Mouse (Mus musculus): ENCODE measurements around the gene Specc1. TPM values are rescaled to one million over a fixed set of nuclear protein-coding genes. Genes with fewer than 3 reads are reported as not detected.

The Specc1 gene
- polyA plus RNA-seq, 1 experiment = 79.7 TPM

- 80% methylated on average over 7 of the region's 7 CpGs for WGBS
Observed at GRCm38 (mm10) chr11:62220756-62221510, 264.4 kb downstream of the Specc1 start.

GRCm38 (mm10) chr11:62223416-62223815, 266.9 kb downstream of the Specc1 start:
- H3K4me3 ChIP-seq (replicated peaks; ENCODE audit: insufficient read depth, low read depth, low read length) = no peak overlapping the region
- TF ChIP-seq CTCF (IDR thresholded peaks at IDR 0.05; ENCODE audit: borderline replicate concordance, insufficient read depth, low read depth, low read length) (no peak), POLR2A (IDR thresholded peaks at IDR 0.05; ENCODE audit: borderline replicate concordance, insufficient read depth, low read length) (no peak)
- DNase-seq = no peak
- no peaks in the 10 kb centered on the region for H3K27me3 ChIP-seq (ENCODE audit: control insufficient read depth, insufficient read depth, low read length)
- H3K27ac ChIP-seq (ENCODE audit: insufficient read depth, low read length) = no peak overlapping the region
- H3K4me1 ChIP-seq (ENCODE audit: control insufficient read depth, insufficient read depth, low read length) = peaks cover 13% of the 10 kb centered on the region
- WGBS = 86% methylated on average over 5 of the region's 5 CpGs

More at GRCm38 (mm10) chr11:62220756-62221510, 264.4 kb downstream of the Specc1 start:
- DNase-seq = no peak
- Histone ChIP-seq H3K27ac (ENCODE audit: insufficient read depth, low read length) (no peak overlapping the region), H3K4me1 (ENCODE audit: control insufficient read depth, insufficient read depth, low read length) (peaks cover 8% of the 10 kb centered on the region), H3K4me3 (replicated peaks; ENCODE audit: insufficient read depth, low read depth, low read length) (no peak overlapping the region), H3K27me3 (ENCODE audit: control insufficient read depth, insufficient read depth, low read length) (no peaks in the 10 kb centered on the region)
- no peak for TF ChIP-seq POLR2A (IDR thresholded peaks at IDR 0.05; ENCODE audit: borderline replicate concordance, insufficient read depth, low read length)
- TF ChIP-seq CTCF (IDR thresholded peaks at IDR 0.05; ENCODE audit: borderline replicate concordance, insufficient read depth, low read depth, low read length) = no peak

- 56% methylated on average over 7 of the region's 7 CpGs for WGBS
- TF ChIP-seq CTCF (IDR thresholded peaks at IDR 0.05; ENCODE audit: borderline replicate concordance, insufficient read depth, low read depth, low read length) (no peak), POLR2A (IDR thresholded peaks at IDR 0.05; ENCODE audit: borderline replicate concordance, insufficient read depth, low read length) (no peak)
- H3K4me3 ChIP-seq (replicated peaks; ENCODE audit: insufficient read depth, low read depth, low read length) = no peak overlapping the region
- no peak overlapping the region for H3K27ac ChIP-seq (ENCODE audit: insufficient read depth, low read length)
- DNase-seq = peak; percentile 46 to 71
- no peaks in the 10 kb centered on the region for H3K27me3 ChIP-seq (ENCODE audit: control insufficient read depth, insufficient read depth, low read length)
- H3K4me1 ChIP-seq (ENCODE audit: control insufficient read depth, insufficient read depth, low read length) = peaks cover 13% of the 10 kb centered on the region
Observed at GRCm38 (mm10) chr11:62223962-62224361, 267.4 kb downstream of the Specc1 start.

DNA sequence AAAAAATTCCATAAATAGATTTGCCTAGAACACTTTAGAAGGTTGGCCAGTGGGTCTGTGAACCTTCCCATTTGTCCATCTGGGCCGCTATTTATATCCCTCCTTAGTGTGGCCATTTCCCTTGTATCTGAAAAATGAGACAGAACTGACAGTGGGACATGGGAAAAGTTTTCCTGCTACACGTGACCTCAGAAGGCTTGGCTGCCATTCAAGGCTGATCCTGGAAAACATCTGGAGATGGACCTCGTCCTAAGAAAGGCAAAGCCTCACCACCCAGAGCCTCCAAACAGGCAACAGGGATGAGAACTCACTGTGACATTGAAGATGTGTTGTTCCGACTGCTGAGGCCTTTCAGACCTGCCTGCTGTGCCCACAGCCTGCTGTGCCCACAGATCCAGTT, 268.2 kb downstream of the Specc1 start:
- no peak overlapping the region for H3K4me3 ChIP-seq (replicated peaks; ENCODE audit: insufficient read depth, low read depth, low read length)
- no peak overlapping the region for H3K27ac ChIP-seq (ENCODE audit: insufficient read depth, low read length)
- peaks cover 13% of the 10 kb centered on the region for H3K4me1 ChIP-seq (ENCODE audit: control insufficient read depth, insufficient read depth, low read length)
- WGBS = 46% methylated on average over 4 of the region's 4 CpGs
- TF ChIP-seq POLR2A (IDR thresholded peaks at IDR 0.05; ENCODE audit: borderline replicate concordance, insufficient read depth, low read length) (no peak), CTCF (IDR thresholded peaks at IDR 0.05; ENCODE audit: borderline replicate concordance, insufficient read depth, low read depth, low read length) (no peak)
- peak in 1 of 2 experiments; percentile 17 for DNase-seq
- H3K27me3 ChIP-seq (ENCODE audit: control insufficient read depth, insufficient read depth, low read length) = no peaks in the 10 kb centered on the region

DNA sequence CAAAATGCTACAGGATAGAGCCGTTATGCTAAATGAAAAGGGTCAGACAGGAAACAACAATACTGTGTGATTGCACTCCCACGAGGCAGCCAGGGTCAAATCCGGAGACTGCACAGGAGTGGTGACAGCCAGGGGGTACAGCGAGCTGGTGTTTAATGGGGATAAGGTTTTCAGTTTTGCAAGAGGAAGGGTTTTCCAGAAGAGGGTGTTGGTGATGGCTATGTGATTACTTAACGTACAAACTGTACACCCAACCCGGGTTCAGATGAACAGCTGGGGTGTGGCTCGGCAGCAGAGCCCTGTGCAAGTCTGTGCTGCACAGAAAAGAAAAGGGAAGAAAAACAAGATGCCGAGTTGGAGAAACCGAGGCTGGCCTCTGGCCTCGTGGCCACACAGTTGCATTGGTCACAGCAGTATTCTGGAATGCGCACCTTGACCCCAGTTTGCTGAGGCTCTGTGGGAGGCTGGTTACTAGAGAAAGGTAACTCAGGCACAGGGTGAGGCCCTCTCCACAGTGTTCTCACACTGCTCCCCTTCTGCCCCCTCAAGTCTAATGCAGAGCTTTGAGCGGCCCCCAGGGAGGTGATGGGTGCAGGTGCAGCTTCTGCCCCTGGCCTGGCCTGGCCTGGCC, 284.2 kb downstream of the Specc1 start:
- no peaks in the 10 kb centered on the region for H3K4me1 ChIP-seq (ENCODE audit: control insufficient read depth, insufficient read depth, low read length)
- WGBS = 77% methylated on average over 12 of the region's 12 CpGs
- H3K27me3 ChIP-seq (ENCODE audit: control insufficient read depth, insufficient read depth, low read length) = no peaks in the 10 kb centered on the region
- no peak for DNase-seq
- no peak overlapping the region for H3K4me3 ChIP-seq (replicated peaks; ENCODE audit: insufficient read depth, low read depth, low read length)
- H3K27ac ChIP-seq (ENCODE audit: insufficient read depth, low read length) = no peak overlapping the region
- no peak for TF ChIP-seq POLR2A (IDR thresholded peaks at IDR 0.05; ENCODE audit: borderline replicate concordance, insufficient read depth, low read length)
- no peak for TF ChIP-seq CTCF (IDR thresholded peaks at IDR 0.05; ENCODE audit: borderline replicate concordance, insufficient read depth, low read depth, low read length)

DNA sequence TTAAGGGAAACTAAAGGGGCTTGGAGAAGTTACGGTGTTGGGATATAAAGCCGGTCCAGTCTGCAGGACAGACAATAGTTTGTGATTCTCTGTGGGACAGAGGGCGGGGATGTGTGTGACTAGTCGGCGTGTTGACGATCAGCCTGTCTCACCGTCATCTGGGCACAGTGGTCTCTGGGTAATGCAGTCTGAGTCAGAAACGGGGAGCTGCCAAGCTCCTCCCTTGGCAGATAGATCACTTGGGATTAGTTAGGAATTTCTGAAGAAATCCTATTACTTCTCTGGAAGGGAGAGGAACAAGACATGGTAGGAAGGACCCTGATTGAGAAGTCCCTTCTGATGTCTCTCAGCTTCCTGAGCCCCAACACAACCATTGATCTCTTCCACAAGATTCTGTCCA, 287.3 kb downstream of the Specc1 start:
- no peaks in the 10 kb centered on the region for H3K4me1 ChIP-seq (ENCODE audit: control insufficient read depth, insufficient read depth, low read length)
- no peak overlapping the region for H3K27ac ChIP-seq (ENCODE audit: insufficient read depth, low read length)
- TF ChIP-seq CTCF (IDR thresholded peaks at IDR 0.05; ENCODE audit: borderline replicate concordance, insufficient read depth, low read depth, low read length) = no peak
- WGBS = 64% methylated on average over 8 of the region's 8 CpGs
- DNase-seq = no peak
- H3K27me3 ChIP-seq (ENCODE audit: control insufficient read depth, insufficient read depth, low read length) = peaks cover 2% of the 10 kb centered on the region; the same call in 1 of the 2 replicates
- H3K4me3 ChIP-seq (replicated peaks; ENCODE audit: insufficient read depth, low read depth, low read length) = no peak overlapping the region

GRCm38 (mm10) chr11:62244471-62244870, 287.9 kb downstream of the Specc1 start:
- WGBS = 91% methylated on average over 4 of the region's 4 CpGs
- DNase-seq = no peak
- TF ChIP-seq POLR2A (IDR thresholded peaks at IDR 0.05; ENCODE audit: borderline replicate concordance, insufficient read depth, low read length) (no peak), CTCF (IDR thresholded peaks at IDR 0.05; ENCODE audit: borderline replicate concordance, insufficient read depth, low read depth, low read length) (no peak)
- no peak overlapping the region for H3K27ac ChIP-seq (ENCODE audit: insufficient read depth, low read length)
- H3K4me3 ChIP-seq (replicated peaks; ENCODE audit: insufficient read depth, low read depth, low read length) = no peak overlapping the region
- H3K4me1 ChIP-seq (ENCODE audit: control insufficient read depth, insufficient read depth, low read length) = no peaks in the 10 kb centered on the region
- peaks cover 2% of the 10 kb centered on the region; the same call in 1 of the 2 replicates for H3K27me3 ChIP-seq (ENCODE audit: control insufficient read depth, insufficient read depth, low read length)
